Mouse (Mus musculus) megakaryocyte, embryonic 14.5 days (primary cell): Measurements from ENCODE around the gene Apold1. TPM values are rescaled to one million over a fixed set of nuclear protein-coding genes. Genes with fewer than 3 reads are reported as not detected.

ENCODE experiments used
- H3K27me3 ChIP-seq: replicated peaks from 2 replicates; pipeline ENCODE3; 2012; ENCODE audit warnings: inconsistent platforms
- H3K36me3 ChIP-seq: replicated peaks from 2 replicates; pipeline ENCODE3; 2012; ENCODE audit warnings: low read length, inconsistent platforms, mixed read lengths
- H3K4me1 ChIP-seq: 2 replicates; pipeline ENCODE4 v1.6.1; 2012; ENCODE audit warnings: inconsistent platforms
- H3K4me3 ChIP-seq: replicated peaks from 2 replicates; pipeline ENCODE3; 2012; ENCODE audit warnings: moderate library complexity, mild to moderate bottlenecking, inconsistent platforms
- H3K9me3 ChIP-seq: 2 replicates; pipeline ENCODE4 v1.6.1; 2012; ENCODE audit warnings: inconsistent platforms
- FLI1 ChIP-seq: IDR thresholded peaks from 2 replicates; pipeline ENCODE4 v1.6.1; 2012; ENCODE audit warnings: low read length, inconsistent platforms, mixed read lengths
- GATA1 ChIP-seq: IDR thresholded peaks from 3 replicates; pipeline ENCODE4 v1.6.1; 2012; ENCODE audit warnings: mixed read lengths, low read length, inconsistent platforms, borderline replicate concordance
- polyA plus RNA-seq: library from polyadenylated mRNA; stranded (reverse); fragments of >175 nt; gene quantifications from 2 replicates; pipeline ENCODE4 v1.2.3, GENCODE M21; 2012; ENCODE audit warnings: low replicate concordance; ENCODE audit not compliant: insufficient read depth

The Apold1 gene
- 0.92 and 1.1 TPM in 2 replicates for polyA plus RNA-seq

DNA sequence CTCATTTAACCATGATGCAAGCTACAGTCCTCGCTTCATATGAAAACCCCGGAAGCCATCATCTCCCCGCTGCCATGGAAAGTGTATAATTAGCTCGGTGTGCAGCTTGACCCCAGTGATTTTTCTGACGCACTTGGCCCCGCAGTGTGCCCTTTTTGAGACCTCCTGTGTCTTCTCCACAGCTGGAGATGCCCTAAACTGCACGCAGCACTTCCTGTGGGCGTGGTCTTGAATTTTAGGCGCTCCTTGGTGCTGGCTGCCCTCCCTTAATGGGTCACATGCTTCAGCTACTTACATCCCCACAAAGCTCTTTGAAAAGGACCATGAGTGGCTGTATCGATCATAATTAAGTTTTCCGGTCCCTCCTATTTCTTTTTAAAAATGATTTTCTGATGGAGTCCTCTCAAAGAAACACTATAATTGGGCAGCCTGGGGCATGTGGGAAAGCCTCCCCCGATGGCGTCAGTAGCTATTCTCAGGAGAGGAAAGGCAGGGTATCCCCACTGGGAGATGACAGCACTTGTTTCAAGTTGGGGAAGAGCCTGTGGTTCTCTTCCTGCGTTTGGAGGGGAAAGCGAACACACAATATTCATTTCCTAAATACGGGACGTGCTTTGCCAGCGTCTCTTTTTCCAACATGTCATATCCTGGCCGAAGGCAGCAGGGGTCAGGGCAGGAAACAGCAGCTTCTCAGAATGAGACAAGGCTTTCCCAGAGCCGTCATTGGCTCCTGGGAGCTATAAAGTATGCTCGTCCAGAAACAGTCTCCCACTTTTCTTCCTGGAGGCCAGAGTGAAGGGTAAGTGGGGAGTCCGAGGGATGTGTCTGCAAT, at the start of gene Apold1:
Gene Apold1 (plus strand): TSS at position 488 of the 832 bp plus-strand sequence.
- Histone ChIP-seq H3K9me3 (no peaks in the 10 kb centered on the region), H3K36me3 (no peaks in the 10 kb centered on the region), H3K27me3 (peaks cover 2% of the 10 kb centered on the region), H3K4me3 (peak within 1 kb of the TSS; percentile 84), H3K4me1 (peaks cover 51% of the 10 kb centered on the region)
- TF ChIP-seq FLI1 (no peak), GATA1 (no peak)

DNA sequence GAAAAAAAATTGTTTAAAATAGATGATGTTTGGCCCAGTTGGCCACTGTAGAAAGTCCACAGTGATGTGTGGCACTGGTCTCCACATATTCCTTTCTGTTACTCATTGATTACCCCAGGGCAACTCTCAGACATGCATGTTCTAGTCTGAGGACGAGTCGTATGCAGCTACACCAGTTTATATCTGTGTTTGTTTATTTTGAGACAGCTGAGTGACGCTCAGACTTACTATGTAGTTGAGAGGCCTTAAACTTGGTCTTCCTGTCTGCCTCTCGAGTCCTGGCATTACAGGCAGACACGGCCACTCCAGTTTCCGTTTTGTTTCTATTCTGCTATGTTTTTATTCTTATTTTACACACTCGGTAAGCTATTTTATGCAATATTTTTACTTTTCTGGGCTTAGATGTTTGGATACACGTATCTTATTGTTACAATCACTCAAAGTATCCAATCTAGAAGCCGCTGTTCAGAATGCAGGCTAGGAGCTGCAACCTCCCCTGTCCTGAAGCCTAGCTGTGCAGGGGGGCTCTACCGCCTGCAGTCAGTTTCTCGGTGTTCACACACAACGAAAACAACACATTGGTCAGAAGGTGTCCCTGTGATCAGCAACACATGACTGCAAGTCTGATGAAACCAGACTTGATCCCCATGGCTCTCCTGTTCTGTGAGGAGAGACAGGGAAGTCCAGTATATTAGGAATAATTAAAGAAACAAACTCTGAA, 48.9 kb upstream of the Apold1 start:
- TF ChIP-seq FLI1 (no peak), GATA1 (no peak)
- H3K4me3 ChIP-seq = peak overlapping the region; percentile 87
- peaks cover 45% of the 10 kb centered on the region for H3K4me1 ChIP-seq
- peaks cover 6% of the 10 kb centered on the region for H3K36me3 ChIP-seq
- H3K9me3 ChIP-seq = no peaks in the 10 kb centered on the region
- H3K27me3 ChIP-seq = no peaks in the 10 kb centered on the region

DNA sequence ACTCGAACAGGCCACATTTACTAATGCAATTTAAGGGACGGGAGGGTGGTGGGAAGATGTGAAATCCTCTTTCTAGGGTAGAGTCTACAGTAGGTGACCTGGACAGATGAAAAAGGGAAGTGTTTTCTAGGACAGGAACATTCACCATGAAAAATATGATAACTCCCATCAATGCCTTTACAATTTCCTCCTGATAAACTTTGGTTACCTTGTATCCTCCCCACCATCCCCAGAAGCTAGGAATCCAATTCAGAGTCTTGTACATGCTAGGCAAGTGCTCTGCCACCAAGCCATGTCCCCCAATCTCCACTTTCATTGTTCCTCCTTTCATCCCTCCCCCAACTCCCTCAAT, 48.3 kb upstream of the Apold1 start:
- H3K27me3 ChIP-seq = no peaks in the 10 kb centered on the region
- TF ChIP-seq FLI1 (no peak), GATA1 (no peak)
- H3K36me3 ChIP-seq = peaks cover 6% of the 10 kb centered on the region
- peaks cover 45% of the 10 kb centered on the region for H3K4me1 ChIP-seq
- peak overlapping the region; percentile 87 for H3K4me3 ChIP-seq
- H3K9me3 ChIP-seq = no peaks in the 10 kb centered on the region

DNA sequence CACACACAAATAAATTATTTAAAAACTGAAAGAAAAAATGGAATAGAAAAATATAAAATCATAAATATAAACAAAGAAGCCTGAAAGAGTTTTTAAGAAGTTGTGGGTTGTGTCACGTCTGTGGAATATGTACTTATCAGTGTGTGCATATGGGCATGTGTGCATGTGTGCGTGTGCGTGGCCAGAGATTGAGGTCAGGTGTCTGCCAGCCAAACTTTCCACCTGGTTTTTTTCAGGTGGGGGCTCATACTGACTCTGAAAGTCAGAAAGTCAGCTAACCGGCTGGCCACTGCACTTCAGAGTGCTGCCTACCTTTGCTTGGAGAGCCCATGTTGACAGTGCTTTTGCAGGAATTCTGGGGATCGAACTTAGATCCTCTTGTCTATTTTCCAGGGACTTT, 47.2 kb upstream of the Apold1 start:
- no peaks in the 10 kb centered on the region for H3K27me3 ChIP-seq
- H3K4me3 ChIP-seq = no peak overlapping the region
- no peaks in the 10 kb centered on the region for H3K9me3 ChIP-seq
- peaks cover 42% of the 10 kb centered on the region for H3K4me1 ChIP-seq
- TF ChIP-seq GATA1 = no peak
- TF ChIP-seq FLI1 = no peak
- H3K36me3 ChIP-seq = peaks cover 6% of the 10 kb centered on the region

DNA sequence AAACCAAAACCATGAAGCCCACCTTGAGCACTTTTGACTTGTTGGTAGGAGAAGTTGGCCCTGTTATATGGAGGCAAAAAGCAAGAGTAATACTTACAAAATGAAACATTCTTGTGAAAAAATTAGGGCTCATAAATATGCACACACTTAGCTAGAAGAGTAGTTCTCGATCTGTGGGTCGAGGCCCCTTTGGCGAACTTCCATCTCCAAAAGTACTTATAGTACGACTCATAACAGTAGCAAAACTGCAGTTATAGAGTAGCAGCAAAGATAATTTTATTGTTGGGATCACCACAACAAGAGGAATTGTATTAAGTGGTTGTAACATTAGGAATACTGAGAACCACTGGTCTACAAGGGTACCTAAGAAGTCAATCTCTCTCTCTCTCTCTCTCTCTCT, 41.7 kb upstream of the Apold1 start:
- TF ChIP-seq FLI1 = no peak
- peaks cover 31% of the 10 kb centered on the region for H3K4me1 ChIP-seq
- no peaks in the 10 kb centered on the region for H3K27me3 ChIP-seq
- H3K4me3 ChIP-seq = no peak overlapping the region
- H3K9me3 ChIP-seq = no peaks in the 10 kb centered on the region
- peaks cover 44% of the 10 kb centered on the region for H3K36me3 ChIP-seq

DNA sequence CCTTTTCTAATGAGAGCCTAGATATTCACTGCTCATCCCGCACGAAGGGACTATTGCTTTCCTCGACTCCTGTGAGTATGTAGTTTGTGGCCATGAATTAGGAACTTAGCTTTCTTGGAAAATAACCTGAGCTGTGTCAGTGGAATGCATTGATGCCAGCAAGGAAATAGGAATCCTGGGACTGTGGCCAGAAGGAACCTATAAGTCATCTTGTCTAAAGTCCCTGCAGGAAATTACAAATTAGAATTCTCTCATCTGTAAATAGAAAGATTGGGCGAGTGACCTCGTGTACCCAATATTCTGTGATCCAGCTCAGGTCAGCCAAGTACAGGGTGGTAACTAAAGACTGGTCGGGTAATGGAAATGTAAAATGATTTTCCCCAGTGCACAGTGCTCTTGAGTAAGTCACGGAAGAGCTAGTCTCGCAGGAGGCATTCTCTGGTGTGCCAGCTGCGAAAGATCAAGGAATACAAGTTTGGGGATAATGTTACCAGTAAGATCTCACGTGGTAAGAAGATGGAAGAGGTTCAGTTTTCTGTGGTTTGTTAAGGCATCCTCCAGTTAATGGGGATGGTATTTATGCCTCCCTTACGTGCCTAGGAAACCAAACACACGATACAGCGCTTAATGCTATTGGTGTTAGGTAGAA, 37.6 kb upstream of the Apold1 start:
- Histone ChIP-seq H3K36me3 (peaks cover 54% of the 10 kb centered on the region), H3K4me1 (peaks cover 44% of the 10 kb centered on the region), H3K27me3 (no peaks in the 10 kb centered on the region), H3K4me3 (no peak overlapping the region), H3K9me3 (no peaks in the 10 kb centered on the region)
- TF ChIP-seq GATA1 = no peak
- TF ChIP-seq FLI1 = no peak

DNA sequence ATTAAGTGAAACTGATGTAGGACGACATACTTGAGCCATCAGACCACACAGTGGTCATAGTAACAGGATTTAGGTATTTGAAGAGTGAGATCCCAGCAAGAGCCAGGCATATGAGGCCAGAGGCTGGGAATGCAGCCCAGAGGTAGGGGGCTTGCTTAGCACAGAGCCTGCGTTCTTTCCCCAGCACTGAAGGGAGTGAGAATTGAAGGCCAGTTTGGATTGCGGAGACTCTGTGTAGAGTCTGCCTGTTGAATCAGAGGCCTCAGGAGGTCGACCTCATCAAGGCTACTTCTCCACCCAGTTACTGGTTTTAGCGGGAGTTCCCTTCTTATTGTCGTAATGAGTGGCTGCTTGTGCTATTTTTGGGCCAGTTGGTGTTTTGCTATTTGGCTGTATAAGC, 35.5 kb upstream of the Apold1 start:
- Histone ChIP-seq H3K36me3 (peaks cover 60% of the 10 kb centered on the region), H3K9me3 (no peaks in the 10 kb centered on the region), H3K27me3 (no peaks in the 10 kb centered on the region), H3K4me3 (no peak overlapping the region), H3K4me1 (peaks cover 46% of the 10 kb centered on the region)
- no peak for TF ChIP-seq GATA1

DNA sequence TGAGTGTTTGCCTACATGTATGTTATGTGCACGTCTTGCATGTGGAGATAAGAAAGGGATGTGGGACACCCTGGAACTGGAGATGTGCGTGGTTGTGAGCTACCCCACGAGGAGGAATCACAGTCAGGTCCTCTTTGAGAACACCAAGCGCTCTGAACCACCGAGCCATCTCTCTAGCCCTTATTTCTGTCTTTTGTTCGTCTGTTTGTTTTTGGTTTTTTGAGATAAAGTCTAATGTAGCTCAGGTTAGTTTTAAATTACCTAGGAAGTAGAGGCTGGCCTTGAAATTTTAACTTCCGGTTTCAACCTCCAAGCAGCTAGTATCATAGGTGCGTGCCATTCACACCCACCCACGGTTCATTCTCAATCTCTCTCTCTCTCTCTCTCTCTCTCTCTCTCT, 34.7 kb upstream of the Apold1 start:
- H3K36me3 ChIP-seq = peaks cover 60% of the 10 kb centered on the region
- peaks cover 38% of the 10 kb centered on the region for H3K4me1 ChIP-seq
- H3K4me3 ChIP-seq = no peak overlapping the region
- no peaks in the 10 kb centered on the region for H3K9me3 ChIP-seq
- no peak for TF ChIP-seq GATA1
- no peak for TF ChIP-seq FLI1
- no peaks in the 10 kb centered on the region for H3K27me3 ChIP-seq

DNA sequence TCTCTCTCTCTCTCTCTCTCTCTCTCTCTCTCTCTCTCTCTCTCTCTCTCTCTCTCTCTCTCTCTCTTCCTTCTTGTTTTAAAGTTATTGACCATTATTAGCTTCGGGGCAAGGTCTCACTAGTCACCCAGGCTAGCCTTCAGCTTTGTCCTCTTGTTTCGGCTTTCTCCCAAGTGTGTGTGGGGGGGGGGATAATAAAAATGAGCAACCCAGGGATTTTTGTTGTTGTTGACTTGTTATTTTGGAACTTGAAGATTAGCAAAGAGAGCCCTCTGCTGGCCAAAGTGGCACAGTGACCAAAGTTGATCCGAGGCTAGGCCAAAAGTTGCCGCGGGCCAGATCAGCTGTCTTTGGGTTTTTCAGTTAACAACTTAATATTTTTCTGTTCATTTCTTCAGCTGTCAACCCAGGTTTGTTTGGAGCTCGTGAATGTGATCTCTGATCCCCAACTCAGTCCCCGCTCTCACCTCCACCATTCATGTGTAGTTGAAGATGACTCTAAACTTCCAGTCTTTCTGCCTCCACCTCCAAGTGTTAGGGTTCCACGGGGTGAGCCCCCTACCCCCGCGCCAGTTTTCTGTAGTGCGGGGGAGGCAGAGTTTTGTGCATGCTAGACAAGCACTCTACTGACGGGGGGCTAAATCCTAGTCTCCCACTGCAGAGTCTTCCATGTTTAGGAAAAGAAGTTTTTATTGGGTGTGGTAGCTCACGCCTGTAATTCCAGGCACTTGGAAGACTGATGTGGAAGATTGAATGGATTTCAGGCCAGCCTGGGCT, 34.0 kb upstream of the Apold1 start:
- Histone ChIP-seq H3K36me3 (peaks cover 60% of the 10 kb centered on the region), H3K4me3 (no peak overlapping the region), H3K4me1 (peaks cover 33% of the 10 kb centered on the region), H3K27me3 (no peaks in the 10 kb centered on the region), H3K9me3 (no peaks in the 10 kb centered on the region)
- TF ChIP-seq GATA1 (no peak), FLI1 (no peak)

DNA sequence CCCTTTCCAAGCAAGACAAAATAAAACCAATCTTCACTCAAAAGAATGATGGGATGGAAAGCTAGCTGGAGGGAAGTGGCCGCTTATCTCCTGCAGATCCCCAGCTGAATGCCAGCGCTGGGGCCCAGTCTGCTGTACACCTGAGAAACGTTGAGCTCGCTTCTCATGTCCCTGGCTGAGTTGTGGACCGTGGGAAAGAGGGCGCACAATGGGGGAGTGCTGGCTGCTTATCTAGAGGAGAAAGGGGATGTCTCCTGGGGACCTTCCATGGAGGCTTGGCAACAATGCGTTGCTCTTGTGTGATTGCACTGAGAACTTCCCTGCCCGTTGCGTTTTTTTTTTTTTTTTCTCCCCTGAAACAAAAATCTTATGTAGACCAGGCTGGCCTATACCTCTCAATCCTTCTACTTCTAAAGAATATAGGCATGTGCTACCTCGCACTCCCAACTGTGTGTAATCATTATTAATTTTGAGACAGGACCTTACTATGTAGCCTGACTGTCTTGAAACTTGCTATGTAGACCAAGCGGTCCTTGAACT, 32.9 kb upstream of the Apold1 start:
- no peaks in the 10 kb centered on the region for H3K9me3 ChIP-seq
- TF ChIP-seq GATA1 (no peak), FLI1 (no peak)
- H3K27me3 ChIP-seq = no peaks in the 10 kb centered on the region
- no peak overlapping the region for H3K4me3 ChIP-seq
- peaks cover 60% of the 10 kb centered on the region for H3K36me3 ChIP-seq
- H3K4me1 ChIP-seq = peaks cover 24% of the 10 kb centered on the region
